Mouse (Mus musculus): ENCODE measurements around the gene D6Wsu163e.

DNA sequence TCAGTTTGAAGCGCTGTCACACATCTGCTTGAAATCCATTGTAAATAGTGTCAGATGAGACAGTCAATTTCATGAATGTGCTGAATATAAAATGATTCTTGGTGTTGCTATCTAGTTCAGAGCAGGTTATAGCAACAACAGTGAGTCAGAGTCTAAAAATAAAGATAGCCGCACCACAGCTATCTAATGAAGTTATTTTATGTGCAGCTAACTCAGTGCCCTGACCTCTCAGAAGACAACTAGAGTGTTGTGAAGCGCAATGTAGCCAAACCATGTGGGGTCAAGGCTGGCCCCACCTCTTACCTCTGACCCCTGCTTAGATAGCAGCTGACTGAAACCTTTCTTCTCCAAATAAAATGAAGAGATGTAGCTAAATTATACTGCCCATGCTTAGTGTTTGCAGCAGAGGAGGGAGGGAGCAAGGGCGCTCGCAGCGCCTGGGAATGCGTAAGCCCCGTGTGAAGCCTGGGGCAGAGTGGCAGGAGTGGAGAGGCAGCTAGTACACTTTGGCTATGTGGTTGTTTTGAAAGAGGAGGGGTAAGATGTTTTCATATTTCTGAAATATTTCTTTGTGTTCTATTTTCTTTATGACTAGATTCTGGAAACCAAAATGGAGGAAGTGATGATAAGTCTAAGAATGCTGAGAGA, 21.7 kb downstream of the D6Wsu163e start:
- TF ChIP-seq MYC (IDR thresholded peaks at IDR 0.05; ENCODE audit: low read depth, low read length) (no peak), CTCF (IDR thresholded peaks at IDR 0.05 in 2 of 3, conservative IDR thresholded peaks at IDR 0.05 in 1 of 3; ENCODE audit: control insufficient read depth in 1 of 3, insufficient read depth in 1 of 3, low read depth in 2 of 3, low read length in 3 of 3, poor library complexity in 1 of 3, severe bottlenecking in 1 of 3) (no peak), GATA1 (IDR thresholded peaks at IDR 0.05; ENCODE audit: low read depth, low read length) (no peak), MAFK (IDR thresholded peaks at IDR 0.05; ENCODE audit: borderline replicate concordance, low read depth, low read length) (no peak), ELF1 (IDR thresholded peaks at IDR 0.05; ENCODE audit: low read depth, low read length) (no peak), EP300 (IDR thresholded peaks at IDR 0.05; ENCODE audit: low read depth in 1 of 2, low read length in 2 of 2) (no peak), POLR2A (IDR thresholded peaks at IDR 0.05; ENCODE audit: control insufficient read depth in 1 of 2, insufficient read depth in 1 of 2, low read depth in 1 of 2, low read length in 2 of 2, poor library complexity in 1 of 2) (no peak), MEF2A (IDR thresholded peaks at IDR 0.05; ENCODE audit: extremely low read depth, insufficient replicate concordance, low read depth, low read length, poor library complexity, severe bottlenecking) (no peak), HCFC1 (IDR thresholded peaks at IDR 0.05; ENCODE audit: low read depth, low read length) (no peak), CHD1 (IDR thresholded peaks at IDR 0.05; ENCODE audit: low read depth, low read length) (no peak), SMC3 (IDR thresholded peaks at IDR 0.05; ENCODE audit: low read depth, low read length) (no peak), NRF1 (IDR thresholded peaks at IDR 0.05; ENCODE audit: insufficient read depth, low read depth, low read length, poor library complexity, severe bottlenecking) (no peak)
